Mouse (Mus musculus) adrenal gland, postnatal 25 days (tissue): ENCODE data around the gene Ppie. TPM values are rescaled to one million over a fixed set of nuclear protein-coding genes. Genes with fewer than 3 reads are reported as not detected.

Source experiments
- total RNA-seq: library from RNA; stranded (reverse); gene quantifications from 2 replicates; pipeline ENCODE4 v1.2.3, GENCODE M21; 2021

Ppie gene
- total RNA-seq, 1 experiment from 2014 or later = 49.8 TPM

Other genes with a start within 250 kb of the Ppie start
- 1.7 TPM in 1 of 2 replicates, not detected in the other for gene Mfsd2a, start 178.8 kb downstream of the Ppie start, total RNA-seq
- gene Mycl, start 144.3 kb downstream of the Ppie start, total RNA-seq = 1.1 and 1.2 TPM in 2 replicates
- gene Trit1, start 123.4 kb downstream of the Ppie start, total RNA-seq = 15.9 and 22.5 TPM in 2 replicates
- not detected in 2 replicates for gene Bmp8b, start 34.8 kb downstream of the Ppie start, total RNA-seq
- not detected in 2 replicates for gene Oxct2b, start 23.7 kb downstream of the Ppie start, total RNA-seq
- 2.0 and 3.6 TPM in 2 replicates for gene Hpcal4, start 43.3 kb upstream of the Ppie start, total RNA-seq
- gene Nt5c1a, start 61.6 kb upstream of the Ppie start, total RNA-seq = 42.0 and 42.8 TPM in 2 replicates
- 3.8 and 4.0 TPM in 2 replicates for gene Heyl, start 93.6 kb upstream of the Ppie start, total RNA-seq
- gene Pabpc4, start 122.4 kb upstream of the Ppie start, total RNA-seq = 97.7 and 112 TPM in 2 replicates
- gene Oxct2a, start 183.7 kb upstream of the Ppie start, total RNA-seq = not detected in 2 replicates
- gene Bmp8a, start 203.3 kb upstream of the Ppie start, total RNA-seq = not detected in 2 replicates